Mouse (Mus musculus) liver, adult (tissue): ENCODE data around the gene Olfr110.

Source experiments
- GATA4 ChIP-seq: IDR thresholded peaks from 2 replicates; pipeline ENCODE4 v1.6.1; 2014; ENCODE audit warnings: mild to moderate bottlenecking, low read length; ENCODE audit not compliant: insufficient replicate concordance

Gene Olfr110

GRCm38 (mm10) chr17:37491930-37492518, at the start of gene Olfr110:
Gene Olfr110 (plus strand): TSS chr17:37492468.
- no peak for TF ChIP-seq GATA4

DNA sequence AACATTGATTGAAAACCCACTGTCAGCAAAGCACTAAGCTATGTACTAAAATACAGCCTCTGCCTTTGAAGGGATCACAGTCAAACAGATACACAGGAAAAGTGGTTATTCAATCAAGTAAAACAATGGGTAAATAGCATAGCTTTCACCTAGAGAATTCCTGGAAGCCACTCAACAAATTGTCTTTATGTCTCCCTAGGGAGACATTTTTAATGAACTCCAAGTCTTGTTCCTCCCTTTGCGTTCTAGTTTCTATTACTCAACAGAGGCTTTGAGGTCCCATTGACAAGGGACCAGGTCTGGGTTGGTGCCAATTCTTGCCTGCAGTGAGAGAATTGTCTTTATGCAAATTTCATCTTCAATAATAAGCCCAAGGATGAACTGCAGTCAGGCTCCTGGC, 47.1 kb upstream of the Olfr110 start, which contains the start of gene Olfr108:
Olfr108 (plus strand) TSS at position 301 of the 400 bp plus-strand sequence.
- no peak for TF ChIP-seq GATA4

DNA sequence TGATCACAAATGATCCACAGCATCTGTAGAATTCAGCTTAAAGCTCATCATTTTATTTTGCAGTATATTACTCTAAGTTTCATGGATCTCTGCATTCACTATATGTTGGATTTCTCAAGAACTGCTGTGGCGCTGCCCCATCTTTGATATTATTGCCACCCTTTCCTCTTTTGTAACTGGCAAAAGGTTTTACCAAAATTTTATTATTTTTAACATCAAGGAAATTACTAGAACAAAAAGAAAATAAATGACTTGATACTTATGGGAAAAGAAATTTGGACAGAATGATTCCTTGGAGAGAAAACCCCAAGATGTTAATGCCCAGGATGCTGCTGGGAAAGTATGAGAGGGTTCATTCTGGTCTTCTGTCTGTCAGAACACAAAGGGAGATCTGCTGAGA, 33.7 kb upstream of the Olfr110 start, which contains the start of gene Olfr109:
Olfr109 (plus strand) TSS at position 301 of the 400 bp plus-strand sequence.
- no peak for TF ChIP-seq GATA4

- no peak for TF ChIP-seq GATA4
These were observed 8.8 kb upstream of the Olfr110 start, which contains the start of gene H2-M2 for GRCm38 (mm10) chr17:37483452-37483851. Gene H2-M2 (minus strand): TSS chr17:37483552.

DNA sequence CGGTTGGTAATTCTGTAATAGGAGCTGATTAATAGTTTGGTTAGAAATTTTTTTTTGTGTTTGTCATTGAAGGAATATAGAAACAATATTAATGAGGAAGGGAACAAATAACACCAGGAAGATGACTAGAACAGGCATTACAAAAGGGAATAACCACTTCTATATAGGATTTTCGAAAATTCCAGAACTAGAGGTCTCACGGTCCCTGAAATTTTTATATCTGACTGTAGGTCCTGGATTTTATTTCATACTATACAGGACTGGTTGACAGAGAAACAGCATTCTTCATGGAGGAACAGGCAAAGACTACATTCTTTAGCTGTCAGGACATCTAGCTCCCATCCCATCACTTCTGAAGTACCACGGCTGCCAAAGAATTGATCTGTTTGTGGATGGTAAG, 15.5 kb downstream of the Olfr110 start, which contains the start of gene Olfr111:
Olfr111 (plus strand) TSS at position 301 of the 400 bp plus-strand sequence.
- no peak for TF ChIP-seq GATA4

- no peak for TF ChIP-seq GATA4
These were observed 42.9 kb downstream of the Olfr110 start for GRCm38 (mm10) chr17:37535173-37535572.

GRCm38 (mm10) chr17:37541454-37542119, 49.3 kb downstream of the Olfr110 start:
- no peak for TF ChIP-seq GATA4

DNA sequence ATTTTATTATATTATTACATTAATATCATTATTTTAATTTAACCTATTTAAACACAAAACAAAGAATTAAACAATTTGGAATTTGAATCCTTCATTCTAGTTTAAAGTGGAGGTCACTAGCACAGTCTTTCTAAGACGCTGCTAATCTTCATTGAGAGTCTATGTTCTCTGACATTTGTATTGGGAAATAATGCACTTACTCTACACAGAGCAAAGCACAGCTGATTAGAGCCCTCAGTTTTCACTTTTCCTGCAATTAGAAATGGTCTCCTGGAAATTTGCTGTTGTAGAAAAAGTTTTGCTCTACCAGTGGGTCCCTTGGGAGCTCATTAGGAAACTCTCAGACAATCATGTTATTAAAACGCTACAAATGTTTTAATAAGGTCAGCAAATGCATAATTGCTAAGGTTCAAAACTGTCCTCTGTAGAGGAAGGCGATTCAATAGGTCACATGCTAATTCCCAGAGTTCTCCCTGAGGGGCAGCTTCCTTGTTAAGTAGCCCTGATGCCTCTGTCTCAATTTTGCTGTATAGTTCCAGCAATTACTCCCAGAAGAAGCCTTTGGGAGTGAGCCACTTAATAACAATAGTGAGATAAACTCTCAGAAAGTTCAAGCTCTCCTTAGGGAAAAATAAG, 51.6 kb downstream of the Olfr110 start:
- no peak for TF ChIP-seq GATA4
